Mouse (Mus musculus) right cerebral cortex, postnatal 14 days (tissue): ENCODE measurements around the gene Ankrd50.
A peak's percentile ranks its signal among the peaks of the same experiment; 100 is the strongest.

ENCODE experiments used
- DNase-seq: peaks from one replicate; pipeline ENCODE4 v3.0.0; 2022

Gene Ankrd50

DNA sequence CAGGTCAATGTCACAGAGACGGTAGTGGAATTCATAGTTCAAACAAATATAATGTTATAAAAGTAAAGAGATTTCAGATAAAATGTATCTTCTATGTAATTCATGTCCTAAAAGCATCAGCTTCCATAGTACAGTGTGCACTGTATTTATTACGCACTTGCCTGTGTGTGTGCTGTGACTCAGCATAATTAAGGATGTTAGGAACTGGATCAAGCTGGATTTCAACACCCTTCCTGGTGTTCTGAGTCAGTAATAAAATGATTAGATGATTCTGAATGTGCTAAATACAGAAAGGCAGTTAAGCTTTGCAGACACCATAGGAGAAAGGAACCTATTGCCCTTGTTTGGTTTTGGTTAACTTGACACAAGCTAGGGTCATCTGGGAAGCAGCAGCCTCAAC is 21.5 kb downstream of the Ankrd50 start:
- no peak for DNase-seq

DNA sequence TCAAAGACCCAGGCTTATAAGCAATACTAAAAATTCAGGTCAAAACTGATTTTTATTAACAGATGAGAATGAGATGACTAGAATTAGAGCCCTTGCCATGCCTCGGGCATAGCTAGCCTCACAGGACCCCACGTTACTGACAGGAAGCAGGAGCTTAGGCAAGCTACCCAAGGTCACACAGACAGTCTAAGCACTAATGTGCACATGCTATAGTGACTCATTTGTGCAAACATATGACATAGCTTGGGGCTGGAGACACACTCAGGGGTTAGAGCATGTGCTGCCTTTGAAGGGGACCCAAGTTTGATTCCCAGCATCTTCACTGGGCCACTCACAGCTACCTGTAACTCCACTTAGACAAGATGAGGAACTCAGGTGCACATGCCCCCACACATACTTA is 22.9 kb downstream of the Ankrd50 start:
- DNase-seq, result no peak

DNA sequence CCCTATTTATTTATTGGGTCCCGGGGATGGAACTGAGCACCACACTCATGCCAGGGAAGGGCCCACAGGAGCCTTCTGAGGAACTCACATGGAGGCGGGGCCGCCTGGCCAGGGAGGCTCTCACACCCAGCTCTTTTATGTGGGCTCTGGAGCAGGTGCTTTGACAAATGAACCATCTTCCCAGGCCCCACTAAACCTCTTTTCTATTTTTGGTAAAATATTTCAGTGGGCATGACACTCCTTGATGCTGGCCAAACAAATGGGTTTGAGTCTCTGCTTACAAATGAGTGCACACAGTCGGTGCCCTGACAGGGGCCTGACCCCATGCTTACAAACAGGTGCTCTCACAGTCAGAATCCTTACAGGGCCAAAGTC is 24.4 kb downstream of the Ankrd50 start:
- DNase-seq, result no peak

DNA sequence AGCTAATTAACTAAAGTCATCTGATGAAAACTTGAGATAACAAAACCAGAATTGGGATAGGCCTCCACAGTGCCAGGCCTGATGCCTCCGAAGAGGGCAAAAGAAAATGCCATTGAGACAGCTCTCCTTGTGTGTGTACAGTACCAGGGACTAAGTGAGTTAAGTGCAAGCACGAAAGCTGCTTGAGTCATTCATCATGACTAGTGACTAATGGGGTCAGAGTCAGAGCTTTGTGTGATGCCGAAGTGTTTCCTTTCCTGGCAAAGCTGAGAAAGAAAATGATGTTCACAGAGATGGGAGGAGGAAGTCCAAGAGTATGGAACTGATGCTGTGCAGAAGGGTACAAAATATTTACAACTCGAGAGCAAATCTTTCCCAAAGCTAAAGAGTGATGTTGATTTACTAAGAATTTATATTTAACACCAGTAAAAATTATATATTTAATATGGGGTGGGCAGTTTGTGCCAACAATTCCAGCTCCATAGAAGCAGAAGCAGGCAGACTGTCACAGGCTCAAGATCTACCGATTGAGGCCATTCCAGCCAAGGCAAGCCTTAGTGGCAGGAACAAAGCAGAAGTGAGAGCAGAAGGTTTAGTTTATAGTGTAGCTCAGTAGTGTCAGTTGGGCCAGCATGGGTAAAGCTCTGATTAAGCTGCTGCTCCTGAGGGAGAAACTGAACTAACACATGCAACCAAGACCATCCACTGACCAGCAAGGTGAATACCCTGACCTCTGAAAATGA is 25.0 kb downstream of the Ankrd50 start:
- no peak for DNase-seq

DNA sequence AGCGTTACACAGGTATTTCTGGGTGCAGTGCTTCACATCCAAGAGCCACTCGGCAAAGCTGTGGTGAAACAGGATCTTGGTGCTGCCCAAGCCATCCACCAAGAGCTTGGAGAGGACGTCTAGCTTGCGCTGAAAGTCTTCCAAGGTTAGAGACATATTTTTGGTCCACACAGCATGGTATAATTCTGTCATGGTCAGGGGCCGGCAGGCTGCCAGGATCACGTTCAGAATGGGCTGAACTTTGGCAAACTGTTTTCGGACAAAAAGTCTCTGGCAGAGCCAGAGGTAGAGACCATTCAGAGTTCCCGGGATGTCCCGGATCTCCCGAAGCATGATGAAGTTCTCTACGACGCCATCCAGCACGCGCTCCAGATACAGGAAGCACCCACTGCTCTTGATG is 27.6 kb downstream of the Ankrd50 start:
- no peak for DNase-seq

DNA sequence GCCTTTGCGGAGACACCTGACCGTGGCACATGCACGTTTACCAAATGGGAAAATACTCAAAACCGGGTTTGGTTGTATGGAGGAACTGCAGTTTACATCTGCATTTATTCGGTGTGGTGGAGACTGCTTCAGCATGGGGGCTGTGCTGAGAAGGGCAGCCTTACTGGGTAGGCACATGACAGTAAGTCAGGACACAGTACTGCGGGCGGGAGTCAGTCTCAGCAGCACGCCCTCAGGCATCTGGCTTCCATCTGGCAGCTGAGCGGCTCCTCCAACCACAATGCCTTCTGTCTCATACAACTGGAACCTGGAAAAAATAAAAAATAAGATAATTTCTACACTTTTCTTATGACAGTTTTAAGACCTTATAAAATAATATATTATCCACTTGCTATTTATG is 32.4 kb downstream of the Ankrd50 start:
- DNase-seq, result peak; percentile 23

DNA sequence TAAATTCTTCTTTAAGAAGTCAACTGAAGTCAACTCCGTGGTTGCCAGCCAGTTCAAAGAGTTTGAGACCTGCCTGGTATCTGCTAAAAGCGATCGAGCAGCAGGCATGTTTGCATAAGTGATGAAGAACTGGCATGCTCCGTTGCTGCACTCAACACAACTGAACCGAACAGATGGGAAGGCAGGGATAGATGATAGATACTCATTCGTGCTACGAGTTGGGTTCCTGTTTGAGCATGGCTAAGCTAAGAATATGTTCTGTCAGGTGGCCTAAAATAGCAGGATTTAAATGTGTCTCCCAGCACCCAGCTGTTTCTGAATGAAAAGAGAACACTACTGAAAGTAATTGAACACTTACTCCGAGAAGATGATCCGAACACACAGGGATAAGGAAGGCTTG is 38.1 kb downstream of the Ankrd50 start:
- DNase-seq, result no peak

DNA sequence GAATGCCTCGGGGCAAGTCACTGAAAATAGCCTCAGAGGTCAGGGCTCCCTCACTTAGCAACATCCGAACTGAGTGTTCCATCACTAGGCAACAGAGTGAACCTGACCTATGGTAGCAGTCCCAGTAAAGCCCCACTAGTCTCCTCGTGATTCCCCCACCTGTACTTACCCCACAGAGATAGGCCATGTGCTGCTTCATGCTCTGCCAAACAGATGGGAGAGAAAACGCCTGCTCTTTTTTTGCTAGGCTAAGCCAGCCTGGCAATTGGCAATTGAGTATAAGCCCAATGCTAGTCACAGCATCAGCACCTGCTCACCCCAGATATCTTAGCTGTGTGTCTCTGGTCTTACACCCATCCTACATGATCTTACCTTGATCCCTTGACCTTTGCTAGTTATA is 40.8 kb downstream of the Ankrd50 start:
- DNase-seq, result no peak

DNA sequence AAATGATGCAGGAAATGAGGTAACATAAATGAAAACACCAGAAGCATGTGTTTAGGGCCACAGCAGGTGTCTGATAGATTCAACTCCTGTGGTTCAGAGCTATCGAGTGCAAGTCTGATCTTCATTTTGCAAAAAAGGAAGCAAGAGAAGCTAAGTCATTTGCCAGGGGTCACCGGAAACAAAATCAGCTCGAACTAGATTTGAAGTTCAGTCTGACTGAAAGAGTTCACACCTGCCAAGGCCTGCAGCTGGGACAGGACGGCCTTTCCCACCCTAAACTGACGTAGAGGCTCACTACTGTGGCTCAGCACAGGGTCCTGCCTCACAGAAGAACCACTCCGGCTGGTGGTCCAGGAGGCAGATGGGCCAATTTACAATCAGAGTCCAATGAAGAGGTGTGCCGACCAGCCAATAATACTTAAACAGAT is 44.1 kb downstream of the Ankrd50 start:
- no peak for DNase-seq

DNA sequence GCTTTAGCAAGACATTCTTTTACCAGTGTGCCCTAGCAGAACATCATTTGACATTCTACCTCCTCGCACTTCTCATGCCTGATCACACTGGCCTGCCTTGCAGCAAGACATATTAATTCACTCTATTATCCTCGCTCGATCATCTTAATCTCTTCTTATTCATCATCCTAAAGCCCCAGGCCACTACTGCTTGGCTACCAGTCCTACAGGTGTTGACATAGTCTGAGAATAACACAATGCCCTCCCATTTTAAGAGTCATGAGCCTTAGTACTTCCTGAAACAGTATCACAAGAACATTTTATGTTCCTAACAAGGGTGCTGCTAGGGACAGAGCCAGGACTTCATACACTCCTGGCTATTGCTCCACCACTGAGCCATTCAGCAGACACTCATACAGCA is 48.0 kb downstream of the Ankrd50 start:
- DNase-seq, result no peak

DNA sequence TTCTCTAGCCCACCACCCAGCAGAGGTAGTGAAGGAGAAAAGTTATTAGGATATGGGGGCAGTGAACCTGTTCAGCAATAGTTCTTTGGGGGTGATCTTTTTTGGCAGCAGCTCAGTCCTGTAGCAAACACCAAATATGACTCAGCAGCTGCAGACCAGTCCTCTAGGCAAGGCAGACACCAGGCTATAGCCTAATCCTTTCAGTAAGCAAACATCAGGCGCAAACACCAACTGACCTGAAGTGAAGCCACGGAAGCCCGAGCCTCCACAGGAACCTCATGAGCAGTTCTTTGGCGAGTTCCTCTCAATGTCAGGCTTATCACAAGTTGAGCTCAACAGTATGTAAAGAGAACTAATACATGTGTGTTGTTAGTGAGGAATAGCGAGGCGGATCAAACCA is 48.8 kb downstream of the Ankrd50 start:
- DNase-seq, result no peak

DNA sequence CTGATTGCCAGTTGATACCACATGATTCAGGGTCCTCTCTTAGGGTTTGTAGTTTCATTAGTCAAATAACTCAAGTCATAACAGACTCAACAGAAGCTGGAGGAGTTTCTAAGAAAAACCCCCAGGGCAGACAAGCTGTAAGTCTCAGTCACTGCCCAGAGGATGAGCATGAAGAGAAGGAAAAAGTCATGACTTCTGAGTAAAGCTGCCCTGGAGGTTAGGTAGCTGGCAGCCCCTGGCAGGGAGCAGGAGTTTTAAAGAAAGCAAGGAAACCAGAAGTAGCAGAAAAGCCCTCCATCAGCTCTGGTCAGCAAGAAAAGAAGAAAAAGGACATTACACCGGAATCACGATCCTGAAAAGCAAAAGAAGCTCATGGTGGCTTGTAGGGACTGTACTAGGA is 50.2 kb downstream of the Ankrd50 start:
- DNase-seq, result no peak

DNA sequence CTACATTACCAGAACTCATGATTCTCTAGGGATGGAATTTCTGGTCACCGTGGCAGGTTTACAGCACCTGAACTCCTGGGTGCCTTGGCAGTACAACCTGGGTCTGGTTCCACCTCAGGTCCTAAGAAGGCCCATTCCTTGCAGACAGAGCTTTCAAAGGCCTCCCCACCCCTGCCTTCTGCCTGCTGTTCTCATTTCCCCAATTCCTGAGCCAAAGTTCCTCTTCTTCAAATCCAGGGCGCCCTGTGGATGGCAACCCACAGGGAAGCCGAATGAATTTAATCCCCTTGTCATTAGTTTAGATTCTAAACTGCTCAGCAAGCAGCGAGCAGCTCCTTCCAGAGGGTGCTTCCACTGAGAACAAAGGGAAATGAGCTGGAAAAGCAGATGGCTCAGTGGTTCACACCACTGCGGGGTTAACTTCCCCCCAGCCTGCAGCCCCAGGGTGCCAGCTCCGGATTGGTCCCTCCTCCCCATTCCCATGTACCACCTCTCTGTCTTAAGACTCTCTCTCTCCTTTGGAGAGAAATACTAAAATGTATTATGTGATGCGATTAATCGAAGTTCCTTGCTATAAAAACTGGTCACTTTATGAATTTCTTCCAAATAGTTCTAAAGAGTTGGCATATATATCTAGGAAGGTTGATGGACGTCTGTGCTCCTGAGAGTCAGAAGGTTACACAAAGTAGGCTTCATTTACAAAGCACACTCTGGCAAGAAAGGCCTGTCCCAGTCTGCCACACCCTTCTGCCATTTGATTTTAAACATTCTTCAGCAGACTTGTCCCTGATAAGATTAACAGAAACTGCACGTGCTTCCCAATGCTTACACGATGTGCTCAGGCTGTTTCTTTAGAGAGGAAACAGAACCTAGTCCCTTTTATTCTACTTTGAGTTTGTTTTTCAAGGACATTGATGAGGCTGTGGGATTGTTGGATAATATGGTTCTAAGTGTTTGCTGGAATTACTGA is 50.9 kb downstream of the Ankrd50 start:
- no peak for DNase-seq

DNA sequence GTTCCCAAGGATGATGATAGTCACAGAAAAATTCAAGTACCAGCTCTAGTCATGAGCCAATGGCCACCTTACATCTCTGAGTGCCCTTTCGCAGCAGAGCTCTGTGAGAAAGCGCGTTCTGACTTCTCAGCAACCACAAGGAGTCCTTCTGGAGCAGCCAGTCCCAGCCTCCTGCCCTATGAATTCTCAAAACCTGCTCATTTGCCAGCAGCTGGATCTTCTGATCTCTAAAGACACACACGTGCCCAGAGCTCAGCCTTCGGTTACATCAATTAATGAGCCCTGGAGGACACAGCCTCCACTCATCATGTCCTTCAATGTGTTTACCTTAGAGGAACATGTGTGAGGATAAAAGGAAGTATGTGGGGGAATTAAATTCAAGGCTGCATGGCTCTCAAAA is 53.2 kb downstream of the Ankrd50 start:
- DNase-seq, result no peak

DNA sequence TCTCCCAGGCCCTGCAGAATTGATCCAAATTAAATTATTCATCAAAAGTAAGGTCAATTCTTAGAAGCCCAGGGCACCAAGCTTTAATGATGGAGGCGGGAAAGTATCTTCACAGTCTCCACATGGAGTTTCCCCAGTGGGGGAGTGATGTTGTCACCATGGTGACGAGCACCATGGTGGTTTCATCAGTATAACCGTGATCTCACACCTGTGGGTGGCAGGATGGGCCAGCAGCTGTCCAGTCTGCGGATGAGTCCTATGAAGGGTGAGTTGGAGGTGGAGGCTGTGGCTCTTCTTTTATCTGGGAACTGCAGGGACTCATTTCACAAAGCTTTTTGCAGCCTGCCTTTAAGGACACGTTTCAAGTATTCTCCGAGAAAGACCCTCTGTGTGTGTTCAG is 53.6 kb downstream of the Ankrd50 start:
- DNase-seq, result no peak

DNA sequence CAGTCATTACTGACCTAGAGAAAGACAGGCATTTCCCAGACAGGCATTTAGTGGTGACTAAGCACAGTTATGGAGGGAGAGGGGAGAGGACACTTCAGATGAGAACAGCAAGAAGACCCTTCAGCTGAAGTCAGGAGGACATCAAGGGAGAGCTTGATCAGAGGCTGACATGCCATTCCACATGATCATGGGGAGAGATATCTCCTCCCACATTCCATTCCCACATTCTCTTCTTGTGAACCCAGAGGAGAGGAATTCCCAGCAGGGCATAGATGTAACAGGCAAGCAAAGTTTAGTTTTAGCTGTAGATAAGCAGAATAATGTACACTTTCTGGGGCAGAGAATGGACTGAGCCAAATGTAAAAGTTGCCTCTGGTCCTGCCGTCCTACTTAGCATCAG is 57.4 kb downstream of the Ankrd50 start:
- no peak for DNase-seq

DNA sequence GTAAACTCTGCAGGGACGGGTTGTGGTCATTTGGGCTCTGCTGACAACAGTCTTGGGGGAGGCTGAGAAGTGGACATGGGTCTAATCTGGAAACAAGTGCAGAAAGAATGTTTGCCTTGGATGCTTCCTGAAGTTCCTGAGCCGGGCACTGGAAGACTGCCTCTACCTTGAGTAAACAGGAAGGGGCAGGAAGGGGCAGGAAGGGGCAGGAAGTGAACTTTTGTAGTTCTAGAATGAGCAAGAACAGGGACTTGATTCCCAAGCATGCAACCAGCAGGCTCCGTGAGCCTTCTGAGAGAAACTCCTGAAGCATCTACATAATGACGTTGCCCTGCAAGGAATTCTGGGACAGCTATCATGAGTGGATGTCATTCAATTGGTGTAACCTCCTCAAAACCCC is 60.7 kb downstream of the Ankrd50 start:
- no peak for DNase-seq

DNA sequence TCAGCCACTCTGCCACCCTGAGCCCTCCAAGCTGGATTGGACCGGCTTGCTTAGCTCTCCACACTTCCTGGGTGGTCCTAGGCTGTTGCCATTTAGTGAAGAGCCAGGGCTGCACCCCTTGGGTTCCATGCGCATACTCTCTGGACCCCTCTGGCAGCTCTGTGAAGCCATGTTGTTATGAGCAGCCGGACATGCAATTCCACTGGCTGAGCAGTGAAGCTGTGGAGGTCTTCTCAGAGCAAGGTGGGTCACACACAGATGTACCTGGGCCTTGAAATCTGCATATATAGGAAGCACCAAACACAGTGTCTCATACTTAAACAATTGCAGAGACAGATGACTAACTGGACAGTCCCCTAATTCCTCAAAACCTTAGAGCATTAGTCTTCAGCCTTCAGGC is 64.7 kb downstream of the Ankrd50 start:
- DNase-seq, result no peak

DNA sequence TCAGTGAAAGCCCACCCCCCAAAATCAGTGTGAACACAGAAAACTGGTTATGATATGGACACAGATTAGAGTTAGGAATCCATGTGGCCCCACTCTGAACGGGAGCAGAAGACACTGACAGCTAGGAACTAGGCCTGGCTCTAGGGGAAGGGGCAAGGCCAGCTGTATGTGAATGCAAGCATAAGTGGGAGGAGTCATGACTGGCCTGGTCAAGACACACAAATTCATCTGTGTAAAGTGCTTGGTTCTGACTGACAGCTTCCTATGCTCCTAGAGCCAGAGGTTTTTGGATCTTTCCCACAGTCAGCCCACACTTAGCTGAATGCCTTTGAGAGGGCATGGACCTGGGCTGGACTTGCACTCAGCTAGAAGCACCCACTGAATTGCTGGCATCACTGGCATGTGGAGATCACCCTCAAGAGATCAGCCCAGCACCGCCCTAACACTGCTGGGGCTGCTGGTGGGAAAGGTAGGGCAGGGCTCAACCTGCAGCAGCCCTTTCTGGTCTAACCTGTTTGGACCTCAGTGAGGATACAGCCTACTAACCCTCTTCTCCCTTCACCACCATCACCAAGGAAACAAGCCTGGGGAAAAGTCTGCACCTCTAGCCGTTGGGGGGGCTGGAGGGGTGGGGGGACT is 69.2 kb downstream of the Ankrd50 start:
- no peak for DNase-seq
